Mouse (Mus musculus) mammary gland, adult 2 months (tissue): Measurements from ENCODE around the gene Ncoa3. TPM values are rescaled to one million over a fixed set of nuclear protein-coding genes. Genes with fewer than 3 reads are reported as not detected.

Experiments used
- polyA plus RNA-seq: library from polyadenylated mRNA; depleted of rRNA; stranded (reverse); fragments of >200 nt; gene quantifications from 2 replicates; pipeline ENCODE4 v1.2.3, GENCODE M21; 2012; ENCODE audit warnings: low replicate concordance; rRNA removed

Gene Ncoa3
- polyA plus RNA-seq, result 33.3 and 48.3 TPM in 2 replicates

GRCm38 (mm10) chr2:165992270-165993172, at the start of gene Ncoa3:
Gene Ncoa3 (plus strand): TSS chr2:165992636.

Other genes with a start within 250 kb of the Ncoa3 start
- 18.1 and 26.0 TPM in 2 replicates for gene Zmynd8, start 93.6 kb upstream of the Ncoa3 start, polyA plus RNA-seq
- 87.4 and 90.1 TPM in 2 replicates for gene Sulf2, start 163.0 kb downstream of the Ncoa3 start, polyA plus RNA-seq